Mouse (Mus musculus): Measurements from ENCODE around the gene Pacs2.

The Pacs2 gene

GRCm38 (mm10) chr12:113013021-113013491 lies 1.3 kb upstream of the Pacs2 start:
- DNase-seq, result no peak

GRCm38 (mm10) chr12:113014561-113015556 lies 551 bp downstream of the Pacs2 start:
- peak; percentile 45 to 73 for DNase-seq

GRCm38 (mm10) chr12:113015956-113016355 lies 1.6 kb downstream of the Pacs2 start:
- no peak for DNase-seq

- DNase-seq, result no peak
Measured at GRCm38 (mm10) chr12:113016976-113017375, 2.7 kb downstream of the Pacs2 start.

- DNase-seq, result peak; percentile 52 to 57
Measured at GRCm38 (mm10) chr12:113017429-113017984, 3.2 kb downstream of the Pacs2 start.

- no peak for DNase-seq
Measured at GRCm38 (mm10) chr12:113018763-113019162, 4.5 kb downstream of the Pacs2 start.

DNA sequence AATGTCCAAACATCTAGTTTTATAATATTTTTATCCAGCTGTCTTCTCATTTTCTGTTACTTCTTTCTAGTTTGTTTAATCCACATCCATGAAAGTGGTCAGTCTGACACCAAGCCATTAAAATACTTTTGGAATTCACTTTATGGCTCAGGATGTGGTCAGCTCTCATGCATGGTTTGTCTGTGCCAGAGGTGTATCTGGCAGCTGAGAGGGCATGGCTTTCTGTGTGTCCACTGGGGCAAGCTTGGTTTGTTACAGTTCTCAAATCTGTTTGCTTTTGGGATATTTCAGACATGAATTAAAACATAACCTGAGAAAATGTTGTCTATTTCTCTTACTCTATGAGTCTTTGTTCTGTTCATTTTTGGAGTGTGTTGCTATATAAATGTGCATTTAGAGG lies 7.2 kb downstream of the Pacs2 start:
- DNase-seq, result no peak

DNA sequence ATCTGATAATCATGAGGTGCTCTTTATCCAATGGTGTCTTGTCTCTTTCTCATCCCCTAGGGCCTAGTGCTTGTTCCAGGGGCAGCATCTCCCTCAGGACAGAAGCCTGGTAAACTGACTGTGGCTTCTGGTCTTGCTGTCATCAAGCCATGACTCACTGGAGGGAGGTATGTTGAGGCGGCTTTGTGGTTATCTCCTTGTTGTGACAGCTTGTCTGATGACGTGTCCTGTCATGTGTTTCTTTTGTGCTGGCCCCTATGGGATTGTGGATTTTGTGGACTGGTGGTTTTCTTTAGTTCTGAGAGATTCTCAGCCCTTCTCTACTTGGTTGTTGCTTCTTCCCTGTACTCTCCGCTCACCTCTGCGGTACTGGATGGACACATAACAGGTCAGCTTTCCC lies 8.8 kb downstream of the Pacs2 start:
- DNase-seq, result no peak

GRCm38 (mm10) chr12:113026557-113026956 lies 12.2 kb downstream of the Pacs2 start:
- DNase-seq, result no peak

GRCm38 (mm10) chr12:113027495-113027894 lies 13.2 kb downstream of the Pacs2 start:
- no peak for DNase-seq

GRCm38 (mm10) chr12:113028067-113028466 lies 13.8 kb downstream of the Pacs2 start:
- no peak for DNase-seq

GRCm38 (mm10) chr12:113028898-113029297 lies 14.6 kb downstream of the Pacs2 start:
- no peak for DNase-seq

DNA sequence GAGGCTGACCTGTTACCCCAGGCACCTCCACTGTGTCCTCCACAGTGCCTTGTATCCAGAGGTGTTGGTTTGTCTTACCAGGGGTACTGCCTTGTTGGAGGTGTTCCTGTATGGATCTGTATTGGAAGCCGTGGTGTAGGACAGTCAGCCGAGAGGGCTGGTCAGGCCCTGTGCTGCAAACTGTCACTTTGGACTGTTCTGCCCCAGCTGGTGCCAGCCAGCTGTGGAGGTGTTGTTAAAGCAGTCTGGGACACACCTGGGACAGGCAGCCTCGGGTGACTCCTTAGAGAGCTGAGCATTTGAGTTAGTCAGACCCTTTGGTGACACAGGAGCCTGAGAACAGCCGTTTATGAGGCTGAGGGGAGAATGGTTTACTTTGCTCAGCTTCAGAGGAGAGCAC lies 15.7 kb downstream of the Pacs2 start:
- no peak for DNase-seq

GRCm38 (mm10) chr12:113030993-113031392 lies 16.7 kb downstream of the Pacs2 start:
- DNase-seq, result no peak

- no peak for DNase-seq
Measured at GRCm38 (mm10) chr12:113031441-113031840, 17.1 kb downstream of the Pacs2 start.

GRCm38 (mm10) chr12:113032296-113033250 lies 18.3 kb downstream of the Pacs2 start:
- DNase-seq, result peak; percentile 77 to 83

- DNase-seq, result no peak
Measured at GRCm38 (mm10) chr12:113035093-113035492, 20.8 kb downstream of the Pacs2 start.

DNA sequence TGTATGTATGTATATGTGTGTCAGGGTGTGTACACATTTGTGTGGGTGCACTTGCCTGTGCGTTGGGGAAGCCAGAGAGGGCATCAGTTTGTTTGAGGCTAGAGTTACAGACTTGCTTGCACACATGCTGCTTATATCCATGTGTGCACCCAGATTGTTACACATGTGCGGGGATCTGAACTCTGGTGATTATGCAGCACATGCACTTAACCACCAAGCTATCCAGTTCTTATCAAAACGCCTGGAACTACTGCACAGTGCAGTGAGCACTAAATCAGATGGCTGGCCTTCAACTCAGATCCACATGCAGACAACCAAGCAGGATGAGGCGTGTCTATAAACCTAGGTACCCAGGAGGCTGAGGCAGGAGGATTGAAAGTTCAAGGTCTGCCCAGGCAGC lies 22.7 kb downstream of the Pacs2 start:
- no peak for DNase-seq

DNA sequence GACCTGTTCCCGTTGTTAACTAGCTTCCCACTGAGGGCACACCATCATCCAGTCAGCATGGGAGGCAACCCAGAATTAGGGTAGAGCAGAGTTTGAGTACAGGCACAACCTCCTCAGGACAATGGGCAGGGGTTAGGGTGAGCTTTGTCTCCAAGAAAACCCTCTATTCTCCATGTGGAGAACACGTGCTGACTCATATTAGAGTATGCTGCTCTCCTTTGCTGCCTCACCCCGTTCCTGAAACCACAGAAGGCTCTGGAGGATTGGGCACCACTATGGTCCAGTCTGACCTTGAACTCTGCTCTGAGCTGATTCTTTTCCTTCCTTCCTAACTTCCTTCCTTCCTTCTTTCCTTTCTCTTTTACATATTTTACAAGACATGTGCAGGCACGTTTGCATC lies 24.1 kb downstream of the Pacs2 start:
- no peak for DNase-seq

DNA sequence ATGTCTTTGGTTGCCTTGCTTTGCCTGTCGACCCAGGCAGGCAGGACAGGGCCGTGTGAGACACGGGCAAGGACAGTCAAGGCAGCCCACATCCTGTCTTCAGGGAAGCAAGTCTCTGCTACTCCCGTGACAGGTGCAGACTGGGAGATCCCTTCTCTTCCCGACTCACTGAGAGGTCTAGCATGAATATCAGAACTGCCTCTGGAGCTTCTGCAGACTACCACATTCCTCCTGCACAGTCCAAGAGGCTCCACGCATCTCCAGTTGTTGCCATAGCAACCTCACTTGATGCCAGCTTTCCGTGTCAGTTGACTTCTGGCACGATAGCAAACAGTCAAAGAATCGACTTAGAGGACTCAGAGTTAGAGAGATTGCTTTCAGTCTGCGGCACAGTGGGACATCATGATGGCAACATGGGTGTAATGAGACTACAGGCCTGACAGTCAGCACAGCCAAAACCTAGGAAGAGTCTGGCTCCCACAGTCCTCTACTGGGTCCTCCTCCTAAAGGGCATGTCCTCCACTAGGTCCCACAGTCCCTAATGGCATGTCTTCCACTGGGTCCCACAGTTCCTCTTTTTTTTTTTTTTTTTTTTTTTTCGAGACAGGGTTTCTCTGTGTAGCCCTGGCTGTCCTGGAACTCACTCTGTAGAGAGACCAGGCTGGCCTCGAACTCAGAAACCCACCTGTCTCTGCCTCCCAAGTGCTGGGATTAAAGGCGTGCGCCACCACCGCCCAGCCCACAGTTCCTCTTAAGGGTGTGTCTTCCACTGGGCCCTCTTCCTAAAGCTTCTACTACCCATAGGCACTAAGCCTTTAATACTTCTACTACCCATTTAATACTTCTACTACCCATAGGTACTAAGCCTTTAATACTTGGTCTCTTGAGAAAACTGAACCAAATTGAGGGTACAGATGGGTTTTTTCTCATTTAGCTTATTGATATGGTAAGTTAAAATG lies 27.5 kb downstream of the Pacs2 start:
- DNase-seq, result peak; percentile 36 to 62

GRCm38 (mm10) chr12:113042543-113042942 lies 28.2 kb downstream of the Pacs2 start:
- no peak for DNase-seq

Measured in kidney, postnatal 36 days (tissue).